Mouse (Mus musculus): ENCODE measurements at regions not wholly inside any gene's neighbourhood (a gene's known extent, or its start where the extent isn't known, plus 50 kb on each side); places are given as distances from the start of the nearest gene placed in this dataset.

DNA sequence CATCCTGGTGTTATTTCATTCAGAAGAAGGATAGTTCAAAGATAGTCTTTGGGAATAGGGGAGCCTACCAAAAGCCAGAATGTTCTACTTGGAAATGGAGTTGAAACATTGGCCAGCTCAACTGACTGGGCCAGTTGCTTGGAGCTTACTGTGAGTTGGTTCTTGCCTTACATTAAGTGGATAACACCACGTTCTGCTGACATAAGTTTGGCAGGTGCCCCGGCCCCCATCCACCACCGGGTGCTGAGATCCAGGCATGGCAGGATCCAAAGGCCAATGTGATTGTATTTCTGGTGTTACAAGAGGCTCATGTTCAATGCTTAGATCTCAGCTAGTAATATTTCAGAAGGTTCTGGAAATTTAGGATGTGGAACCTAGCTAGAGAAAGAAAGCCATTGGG, 608.0 kb upstream of the Vstm2b start:
- Histone ChIP-seq H3K27me3 (ENCODE audit: insufficient read depth, low read length) (no peaks in the 10 kb centered on the region), H3K9me3 (ENCODE audit: low read length) (no peaks in the 10 kb centered on the region), H3K4me3 (ENCODE audit: low read depth, low read length) (no peak overlapping the region), H3K4me1 (ENCODE audit: insufficient read depth) (no peaks in the 10 kb centered on the region), H3K9ac (no peak overlapping the region), H3K27ac (ENCODE audit: low read depth, low read length) (no peak overlapping the region), H3K4me2 (ENCODE audit: low read depth) (no peak overlapping the region), H3K36me3 (ENCODE audit: insufficient read depth) (no peaks in the 10 kb centered on the region)
- no peak for DNase-seq
- no peak for ATAC-seq
- TF ChIP-seq CTCF (IDR thresholded peaks at IDR 0.05; ENCODE audit: low read depth), result no peak
- WGBS, result 91% methylated on average over 3 of the region's 3 CpGs

DNA sequence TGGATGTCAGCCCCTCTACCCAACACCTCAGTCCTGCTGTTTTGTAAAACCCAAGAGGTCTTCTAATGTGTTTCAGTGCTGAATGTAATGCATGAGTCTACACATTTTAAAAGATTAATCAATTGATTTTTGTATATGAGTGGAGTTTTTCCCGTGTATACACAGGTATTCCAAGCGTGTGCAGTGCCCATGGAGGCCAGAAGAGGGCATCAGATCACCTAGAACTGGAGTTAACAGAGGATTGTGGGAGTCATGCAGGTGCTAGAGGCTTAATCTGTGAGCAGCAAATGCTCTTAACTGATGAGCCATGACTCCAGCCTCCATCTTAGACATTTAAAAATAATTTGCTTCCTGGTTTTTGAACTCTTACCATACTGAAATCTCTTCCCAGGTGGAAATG, 587.6 kb upstream of the Vstm2b start:
- no peak overlapping the region for H3K4me2 ChIP-seq (ENCODE audit: low read depth)
- WGBS, result 33% methylated on average over 2 of the region's 2 CpGs
- peak; percentile 25 for DNase-seq
- H3K27me3 ChIP-seq (ENCODE audit: insufficient read depth, low read length), result no peaks in the 10 kb centered on the region
- H3K9me3 ChIP-seq (ENCODE audit: low read length), result no peaks in the 10 kb centered on the region
- peak; percentile 56 for TF ChIP-seq CTCF (IDR thresholded peaks at IDR 0.05; ENCODE audit: low read depth)
- no peak for ATAC-seq
- H3K36me3 ChIP-seq (ENCODE audit: insufficient read depth), result no peaks in the 10 kb centered on the region
- no peaks in the 10 kb centered on the region for H3K4me1 ChIP-seq (ENCODE audit: insufficient read depth)
- no peak overlapping the region for H3K27ac ChIP-seq (ENCODE audit: low read depth, low read length)
- no peak overlapping the region for H3K9ac ChIP-seq
- H3K4me3 ChIP-seq (ENCODE audit: low read depth, low read length), result no peak overlapping the region

DNA sequence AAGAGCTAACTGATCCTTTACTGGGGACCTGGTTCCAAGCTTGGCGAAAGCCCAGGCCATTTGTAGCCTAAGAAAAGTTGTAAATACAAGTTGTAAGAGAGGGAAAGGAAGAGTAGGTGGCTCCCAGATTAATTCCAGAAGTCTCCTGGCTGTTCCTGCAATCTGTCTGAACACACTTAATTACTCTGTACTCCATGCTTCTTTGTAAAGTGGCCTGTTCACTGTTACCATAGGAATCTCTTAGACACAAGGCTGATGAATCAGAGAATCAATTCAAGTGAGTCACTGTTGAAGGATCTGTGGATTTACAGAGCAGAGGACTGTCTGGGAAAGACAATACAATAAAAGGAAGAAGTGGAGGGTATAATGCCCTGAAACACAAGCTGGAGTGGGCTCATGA, 577.0 kb upstream of the Vstm2b start:
- DNase-seq, result no peak
- no peak for TF ChIP-seq CTCF (IDR thresholded peaks at IDR 0.05; ENCODE audit: low read depth)
- Histone ChIP-seq H3K4me1 (ENCODE audit: insufficient read depth) (no peaks in the 10 kb centered on the region), H3K4me2 (ENCODE audit: low read depth) (no peak overlapping the region), H3K27me3 (ENCODE audit: insufficient read depth, low read length) (no peaks in the 10 kb centered on the region), H3K4me3 (ENCODE audit: low read depth, low read length) (no peak overlapping the region), H3K27ac (ENCODE audit: low read depth, low read length) (no peak overlapping the region), H3K36me3 (ENCODE audit: insufficient read depth) (no peaks in the 10 kb centered on the region), H3K9me3 (ENCODE audit: low read length) (no peaks in the 10 kb centered on the region), H3K9ac (no peak overlapping the region)
- WGBS, result 94% methylated on average over 1 of the region's 1 CpGs
- ATAC-seq, result no peak

DNA sequence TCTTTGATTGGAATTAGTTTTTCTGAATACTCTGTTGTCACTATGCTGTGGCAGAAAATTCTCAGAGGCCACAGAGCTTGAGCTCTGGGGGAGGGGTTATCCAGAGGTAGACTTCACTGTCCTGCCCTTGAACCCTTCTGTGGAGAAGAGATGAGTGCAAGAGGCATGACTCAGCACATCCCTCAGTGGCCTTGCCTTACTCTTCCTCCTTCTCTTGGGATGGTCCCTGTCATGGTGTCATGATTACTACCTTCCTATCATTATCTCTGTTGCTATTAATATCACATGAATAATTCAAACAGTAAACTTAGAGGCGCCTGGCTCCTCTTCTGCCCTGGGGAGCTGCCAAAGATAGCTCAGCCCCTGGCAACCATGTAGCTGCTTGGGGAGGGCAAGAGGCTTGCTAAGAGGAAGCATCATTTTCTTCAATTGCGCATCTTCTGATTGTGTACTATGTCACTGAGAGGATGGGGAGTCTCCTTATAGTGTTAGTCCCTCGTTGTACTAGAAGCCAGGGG, 572.9 kb upstream of the Vstm2b start:
- Histone ChIP-seq H3K9ac (no peak overlapping the region), H3K4me2 (ENCODE audit: low read depth) (no peak overlapping the region), H3K36me3 (ENCODE audit: insufficient read depth) (no peaks in the 10 kb centered on the region), H3K27me3 (ENCODE audit: insufficient read depth, low read length) (no peaks in the 10 kb centered on the region), H3K4me3 (ENCODE audit: low read depth, low read length) (no peak overlapping the region), H3K27ac (ENCODE audit: low read depth, low read length) (no peak overlapping the region), H3K9me3 (ENCODE audit: low read length) (no peaks in the 10 kb centered on the region), H3K4me1 (ENCODE audit: insufficient read depth) (no peaks in the 10 kb centered on the region)
- WGBS, result 61% methylated on average over 3 of the region's 3 CpGs
- no peak for TF ChIP-seq CTCF (IDR thresholded peaks at IDR 0.05; ENCODE audit: low read depth)
- ATAC-seq (peak; percentile 32; the same call in 1 of the 2 replicates), DNase-seq (no peak)

DNA sequence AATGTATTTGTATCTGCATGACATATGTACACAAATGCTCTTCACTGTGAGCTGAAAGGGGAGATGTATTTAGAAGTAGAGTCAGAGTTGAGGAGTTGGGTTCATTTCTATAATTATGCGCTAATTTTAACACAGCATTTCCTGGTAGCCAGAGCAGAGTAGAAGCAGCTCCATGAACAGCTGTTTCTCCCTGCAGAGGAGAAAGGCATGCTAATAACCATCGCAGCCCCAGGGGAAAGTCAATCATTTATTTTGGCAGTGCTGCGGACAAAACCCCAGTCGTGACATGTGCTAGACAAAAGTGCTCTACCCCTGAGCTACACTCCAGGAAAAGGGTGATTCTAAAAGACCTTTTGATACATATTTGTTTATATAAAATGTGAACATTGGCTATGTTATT, 565.7 kb upstream of the Vstm2b start:
- ATAC-seq, result 0 out of 2 replicates have a peak, but pooled peaks have one; percentile 25

DNA sequence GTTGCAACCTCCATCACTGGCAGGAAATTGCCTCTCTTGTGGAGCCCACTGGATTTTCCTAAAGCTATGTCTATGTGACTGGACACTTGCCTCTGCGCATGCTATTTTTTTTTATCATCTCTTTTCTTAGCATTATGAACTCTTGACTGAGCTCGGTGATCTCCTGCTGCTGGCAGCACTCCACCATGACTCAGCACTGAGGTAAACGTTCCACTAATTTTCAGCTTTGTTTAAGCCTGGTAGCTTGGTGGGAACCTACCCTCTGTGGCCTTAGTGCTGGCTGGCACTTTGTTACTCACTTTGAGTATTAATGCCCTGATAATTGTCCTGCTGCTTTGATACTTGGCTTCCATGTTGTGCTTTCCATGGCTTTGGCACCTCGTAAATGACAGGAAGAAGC, 545.8 kb upstream of the Vstm2b start:
- WGBS, result 41% methylated on average over 4 of the region's 4 CpGs

More for the DNA sequence above, 565.7 kb upstream of the Vstm2b start:
- no peak overlapping the region for H3K4me3 ChIP-seq (ENCODE audit: low read depth, low read length)
- H3K27me3 ChIP-seq (ENCODE audit: insufficient read depth, low read length), result no peaks in the 10 kb centered on the region
- no peaks in the 10 kb centered on the region for H3K4me1 ChIP-seq (ENCODE audit: insufficient read depth)
- TF ChIP-seq CTCF (IDR thresholded peaks at IDR 0.05; ENCODE audit: low read depth), result no peak
- no peak overlapping the region for H3K27ac ChIP-seq (ENCODE audit: low read depth, low read length)
- DNase-seq, result no peak
- no peak overlapping the region for H3K4me2 ChIP-seq (ENCODE audit: low read depth)
- no peaks in the 10 kb centered on the region for H3K9me3 ChIP-seq (ENCODE audit: low read length)
- no peak overlapping the region for H3K9ac ChIP-seq
- WGBS, result 45% methylated on average over 4 of the region's 4 CpGs
- no peaks in the 10 kb centered on the region for H3K36me3 ChIP-seq (ENCODE audit: insufficient read depth)

DNA sequence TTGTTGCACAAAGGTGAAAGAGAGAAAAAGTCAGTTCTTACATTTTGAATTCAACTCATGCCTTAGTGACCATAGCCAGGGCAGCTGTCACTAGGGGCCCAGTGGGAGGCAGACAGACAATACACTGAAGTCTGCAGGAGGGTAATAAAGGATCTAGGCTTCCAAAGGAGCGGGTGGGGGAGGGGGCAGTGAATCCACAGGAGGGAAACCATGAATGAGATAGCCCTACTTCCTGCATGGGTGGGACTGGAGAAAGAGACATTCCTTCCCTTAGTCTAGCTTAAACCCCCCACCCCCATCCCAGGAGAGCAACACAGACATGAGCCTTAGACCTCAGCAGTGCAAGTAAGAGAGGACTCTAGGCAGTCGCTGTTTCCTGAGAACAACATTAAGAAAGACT, 535.4 kb upstream of the Vstm2b start:
- Histone ChIP-seq H3K4me1 (ENCODE audit: insufficient read depth) (no peaks in the 10 kb centered on the region), H3K36me3 (ENCODE audit: insufficient read depth) (no peaks in the 10 kb centered on the region), H3K4me2 (ENCODE audit: low read depth) (no peak overlapping the region), H3K27ac (ENCODE audit: low read depth, low read length) (no peak overlapping the region), H3K9me3 (ENCODE audit: low read length) (no peaks in the 10 kb centered on the region), H3K27me3 (ENCODE audit: insufficient read depth, low read length) (no peaks in the 10 kb centered on the region), H3K9ac (no peak overlapping the region), H3K4me3 (ENCODE audit: low read depth, low read length) (no peak overlapping the region)
- WGBS, result 11% methylated on average over 2 of the region's 2 CpGs
- ATAC-seq (no peak), DNase-seq (no peak)
- TF ChIP-seq CTCF (IDR thresholded peaks at IDR 0.05; ENCODE audit: low read depth), result no peak

More for the DNA sequence above, 545.8 kb upstream of the Vstm2b start:
- no peak for TF ChIP-seq CTCF (IDR thresholded peaks at IDR 0.05; ENCODE audit: low read depth)
- no peak overlapping the region for H3K9ac ChIP-seq
- no peak overlapping the region for H3K27ac ChIP-seq (ENCODE audit: low read depth, low read length)
- H3K4me2 ChIP-seq (ENCODE audit: low read depth), result no peak overlapping the region
- H3K36me3 ChIP-seq (ENCODE audit: insufficient read depth), result no peaks in the 10 kb centered on the region
- DNase-seq, result no peak
- H3K4me3 ChIP-seq (ENCODE audit: low read depth, low read length), result no peak overlapping the region
- H3K27me3 ChIP-seq (ENCODE audit: insufficient read depth, low read length), result no peaks in the 10 kb centered on the region
- H3K4me1 ChIP-seq (ENCODE audit: insufficient read depth), result no peaks in the 10 kb centered on the region
- no peaks in the 10 kb centered on the region for H3K9me3 ChIP-seq (ENCODE audit: low read length)
- ATAC-seq, result no peak
